Mouse (Mus musculus) frontal cortex, postnatal 25 days (tissue): ENCODE measurements around the gene Srgap1.
A peak's percentile ranks its signal among the peaks of the same experiment; 100 is the strongest.

Source experiments
- DNase-seq, 2 experiments: peaks; one replicate each; pipeline ENCODE4 v3.0.0; 2022; ENCODE audit warnings: low spot score in 2 of 2

The Srgap1 gene

GRCm38 (mm10) chr10:121964114-121964513, 83.0 kb downstream of the Srgap1 start:
- no peak for DNase-seq

DNA sequence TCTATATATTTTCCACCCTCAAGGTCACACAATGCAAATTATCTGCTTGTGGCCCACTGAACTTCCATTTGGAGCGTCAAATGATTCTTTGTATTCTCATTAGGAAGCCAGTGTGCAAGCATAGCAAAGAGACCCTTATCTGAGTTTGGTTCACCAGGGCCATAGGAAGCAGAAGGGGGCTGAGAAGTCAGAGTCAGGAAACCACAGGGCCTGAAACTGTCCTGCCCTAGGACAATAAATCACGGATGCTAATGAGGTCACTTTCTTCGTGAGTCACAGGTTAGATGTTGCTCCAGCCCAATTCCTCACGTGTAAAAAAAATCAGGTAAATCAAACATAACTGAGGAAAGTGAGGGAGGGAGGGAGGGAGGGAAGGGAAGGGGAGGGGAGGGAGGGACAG, 85.1 kb downstream of the Srgap1 start:
- no peak for DNase-seq

- no peak for DNase-seq
These were observed 85.8 kb downstream of the Srgap1 start for GRCm38 (mm10) chr10:121961121-121961893.

- DNase-seq = no peak
These were observed 88.4 kb downstream of the Srgap1 start for GRCm38 (mm10) chr10:121958741-121959140.

GRCm38 (mm10) chr10:121956505-121956904, 90.6 kb downstream of the Srgap1 start:
- peak; percentile 21 to 29 for DNase-seq

- no peak for DNase-seq
These were observed 91.4 kb downstream of the Srgap1 start for GRCm38 (mm10) chr10:121955730-121956129.

- no peak for DNase-seq
These were observed 92.2 kb downstream of the Srgap1 start for GRCm38 (mm10) chr10:121954877-121955276.

- DNase-seq = no peak
These were observed 94.1 kb downstream of the Srgap1 start for GRCm38 (mm10) chr10:121953041-121953440.

- DNase-seq = peak; percentile 45 to 59
These were observed 100.9 kb downstream of the Srgap1 start for GRCm38 (mm10) chr10:121946173-121946572.

DNA sequence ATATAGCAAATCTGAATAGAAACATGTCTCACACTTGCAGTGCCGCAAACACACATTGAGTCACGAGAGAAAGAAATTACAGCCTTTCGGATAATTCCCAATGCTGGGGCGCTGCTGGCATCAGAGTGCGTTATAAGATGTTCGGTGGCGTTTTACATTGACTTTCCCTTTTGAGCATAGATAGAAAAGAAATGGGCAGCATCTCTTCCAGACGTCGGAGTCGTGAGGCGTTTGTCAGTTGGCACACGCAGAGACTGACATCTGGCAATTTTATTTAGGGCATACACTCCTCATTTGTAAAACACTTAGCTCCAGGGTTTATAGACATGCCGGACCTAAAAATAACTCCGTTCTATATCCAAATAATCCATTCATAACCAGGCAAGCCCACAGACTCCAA, 115.2 kb downstream of the Srgap1 start:
- no peak for DNase-seq

GRCm38 (mm10) chr10:121926094-121926493, 121.0 kb downstream of the Srgap1 start:
- DNase-seq = no peak

GRCm38 (mm10) chr10:121919016-121919415, 128.1 kb downstream of the Srgap1 start:
- DNase-seq = no peak

- DNase-seq = no peak
These were observed 128.5 kb downstream of the Srgap1 start for GRCm38 (mm10) chr10:121918579-121918978.

- no peak for DNase-seq
These were observed 131.6 kb downstream of the Srgap1 start for GRCm38 (mm10) chr10:121915530-121915929.

GRCm38 (mm10) chr10:121904137-121904536, 143.0 kb downstream of the Srgap1 start:
- no peak for DNase-seq

DNA sequence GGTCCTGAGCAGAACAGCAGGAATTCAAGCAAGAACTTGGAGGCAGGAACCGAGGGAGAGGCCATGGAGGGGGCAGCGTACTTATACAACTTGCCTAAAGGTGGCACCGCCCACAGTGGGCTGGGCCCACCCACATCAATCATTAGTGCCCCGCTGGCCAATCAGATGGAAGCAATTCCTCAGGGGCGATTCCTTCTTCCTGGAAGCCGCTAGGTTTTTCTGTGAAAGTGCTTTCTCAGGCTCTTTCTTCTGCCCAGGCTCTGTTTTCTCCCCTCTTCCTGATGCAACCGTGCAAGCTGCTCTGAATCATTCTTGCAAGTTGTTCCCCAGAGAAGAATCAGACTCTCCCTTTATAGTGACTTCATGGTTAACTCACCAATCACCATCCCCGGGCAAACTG, 144.5 kb downstream of the Srgap1 start:
- DNase-seq = no peak

- DNase-seq = no peak
These were observed 146.3 kb downstream of the Srgap1 start for GRCm38 (mm10) chr10:121900772-121901171.

DNA sequence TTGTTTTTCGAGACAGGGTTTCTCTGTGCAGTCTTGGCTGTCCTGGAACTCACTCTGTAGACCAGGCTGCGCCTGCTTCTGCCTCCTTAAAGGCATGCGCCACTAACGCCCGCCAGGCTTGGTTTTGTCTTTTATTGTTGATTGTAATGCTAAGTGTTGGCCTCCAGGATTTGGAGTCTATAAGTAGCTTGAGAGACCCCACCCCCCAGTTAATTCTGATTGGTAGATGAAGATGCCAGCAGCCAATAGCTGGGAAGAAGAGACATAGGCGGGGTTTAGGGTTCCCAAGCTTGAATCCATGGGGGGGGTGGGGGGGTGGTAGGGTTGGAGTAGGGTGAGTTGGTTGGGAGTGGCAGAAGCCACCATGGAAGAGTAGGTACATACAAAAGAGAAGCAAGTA, 147.4 kb downstream of the Srgap1 start:
- DNase-seq = no peak

DNA sequence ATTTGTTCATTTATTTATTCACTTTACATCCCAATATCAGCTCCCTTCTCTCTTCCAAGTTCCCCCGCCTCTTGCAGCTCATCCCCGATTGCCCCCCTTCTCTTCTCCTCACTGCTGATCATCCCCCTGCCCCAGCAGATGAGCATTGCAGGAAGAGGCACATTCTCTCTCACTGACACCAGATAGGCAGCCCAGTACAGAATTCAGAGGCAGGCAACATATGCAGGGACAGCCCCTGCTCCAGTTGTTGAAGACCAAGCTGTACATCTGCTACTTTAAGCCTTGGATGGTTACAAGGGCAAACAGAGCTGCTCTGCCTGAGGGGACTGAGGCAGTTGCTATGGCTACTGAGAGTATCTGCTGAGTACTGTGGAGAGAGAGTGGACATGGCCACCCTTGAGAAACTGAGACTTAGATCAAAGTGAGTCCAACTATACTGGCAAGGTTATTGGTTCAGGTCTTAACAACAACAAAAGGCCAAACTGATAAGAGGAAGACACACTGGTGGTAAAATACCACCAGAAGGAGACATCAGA, 149.2 kb downstream of the Srgap1 start:
- DNase-seq = no peak

DNA sequence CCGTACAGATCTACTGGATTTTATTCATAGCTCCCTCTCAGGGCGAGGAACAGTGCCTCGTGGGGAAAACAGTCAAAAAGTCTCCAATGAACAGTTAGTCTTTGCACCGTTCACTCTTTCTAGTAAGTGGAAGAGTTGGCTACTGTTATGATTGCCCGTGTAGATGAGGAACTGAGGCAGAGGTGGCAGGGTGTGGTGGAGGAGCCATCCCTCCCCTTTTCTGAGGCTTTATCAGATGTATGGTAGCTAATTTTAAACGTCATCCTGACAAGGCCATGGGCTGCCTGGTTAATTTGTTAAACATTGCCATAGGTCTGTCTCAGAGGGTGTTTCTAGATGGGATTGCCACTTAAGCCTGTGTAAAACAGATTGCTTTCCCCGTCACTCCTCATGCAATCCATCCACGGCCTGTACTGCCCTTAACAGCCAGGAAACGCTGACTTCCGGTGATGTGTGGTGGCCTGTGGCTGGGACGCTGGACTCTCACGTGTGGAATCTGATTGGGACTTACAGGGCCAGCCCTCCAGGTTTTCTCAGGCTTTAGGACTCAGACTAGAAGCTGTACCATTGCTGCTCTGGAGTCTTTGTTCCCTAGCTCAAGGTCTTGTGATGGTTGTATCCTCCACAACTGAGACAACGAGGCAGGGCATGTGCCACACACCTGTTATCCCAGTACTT, 155.6 kb downstream of the Srgap1 start:
- DNase-seq = no peak

DNA sequence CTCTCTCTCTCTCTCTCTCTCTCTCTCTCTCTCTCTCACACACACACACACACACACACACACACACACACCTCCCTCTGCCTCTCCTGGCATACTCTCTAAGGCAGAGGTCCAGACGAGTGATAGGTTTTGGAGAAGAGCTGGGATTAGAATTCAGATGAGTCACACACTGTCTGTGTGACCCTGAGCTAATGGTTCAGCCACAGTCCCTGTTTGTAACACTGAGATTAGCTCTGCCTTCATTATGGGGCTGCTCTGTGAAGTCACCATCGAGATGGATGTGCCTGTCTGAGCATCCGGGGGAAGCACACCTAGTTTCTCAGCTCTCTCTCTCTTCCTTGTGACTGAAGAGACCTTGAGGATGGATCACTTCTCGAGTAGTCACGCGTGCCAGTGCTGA, 157.1 kb downstream of the Srgap1 start:
- no peak for DNase-seq

DNA sequence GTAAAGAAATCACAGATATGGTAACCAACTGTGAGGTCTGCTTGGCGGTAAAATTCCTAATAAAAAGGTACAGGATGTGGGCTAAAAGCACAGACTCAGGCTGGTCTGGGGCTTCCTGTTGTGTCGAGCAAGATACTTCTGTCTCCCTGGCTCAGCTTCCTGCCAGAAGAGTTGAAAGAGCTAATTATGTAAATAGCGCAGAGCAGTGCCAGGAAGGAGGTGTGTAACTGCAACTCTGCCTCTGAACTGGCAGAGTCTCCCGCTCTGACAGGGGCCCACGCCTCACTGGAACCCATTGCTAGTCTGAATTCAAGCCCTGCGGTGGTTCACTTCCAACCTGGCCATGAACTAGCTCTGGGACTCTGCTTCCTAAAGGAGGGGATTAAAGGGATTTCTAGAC, 160.3 kb downstream of the Srgap1 start:
- DNase-seq = peak in 1 of 2 experiments; percentile 30
